Comparison of ENCODE assay signal across 12 mouse cellular contexts in genomic region chr8:9435501-9435900, GRCm38 (mm10).
DNase-seq lines count a peak whose midpoint lies in the region; ATAC-seq and TF ChIP-seq lines count a peak whose summit lies in the region.
"Had no signal": no experiment of that assay in that cellular context is flagged by ENCODE, and none has a peak within 500 bp of the region (broad histone marks: within the 10 kb centered on the region; RNA-seq: fewer than 3 reads in every experiment).

No protein-coding gene starts in this region.

- WGBS in hindbrain, embryonic 11.5 days = 54% methylated on average over 10 of the region's 10 CpGs
- WGBS in hindbrain, embryonic 14.5 days = 50% methylated on average over 10 of the region's 10 CpGs
- WGBS in midbrain, embryonic 10.5 days = 54% methylated on average over 10 of the region's 10 CpGs
- WGBS in midbrain, embryonic 15.5 days = 56% methylated on average over 10 of the region's 10 CpGs
- WGBS in embryonic facial prominence, embryonic 11.5 days = 57% methylated on average over 10 of the region's 10 CpGs
- WGBS in lung, postnatal 0 days = 42% methylated on average over 10 of the region's 10 CpGs

- H3K4me3 ChIP-seq in hindbrain, embryonic 11.5 days (ENCODE audit: low read depth, low read length) = no peak overlapping the region
- H3K4me3 ChIP-seq in hindbrain, embryonic 14.5 days (replicated peaks; ENCODE audit: low read length) = no peak overlapping the region
- H3K4me3 ChIP-seq in midbrain, embryonic 10.5 days = no peak overlapping the region
- no peak overlapping the region for H3K4me3 ChIP-seq in midbrain, embryonic 15.5 days
- H3K4me3 ChIP-seq in embryonic facial prominence, embryonic 11.5 days (ENCODE audit: low read depth, low read length) = no peak overlapping the region
- H3K4me3 ChIP-seq in lung, postnatal 0 days (ENCODE audit: low read depth, low read length) = no peak overlapping the region
- H3K4me3 ChIP-seq in left cerebral cortex, adult 2 months = no peak overlapping the region
- H3K4me3 ChIP-seq: erythroblast, embryonic 14.5 days; neural tube, embryonic 12.5 days had no signal

- no peaks in the 10 kb centered on the region for H3K4me1 ChIP-seq in hindbrain, embryonic 11.5 days (replicated peaks; ENCODE audit: control insufficient read depth, insufficient read depth, low read length)
- H3K4me1 ChIP-seq in hindbrain, embryonic 14.5 days (replicated peaks; ENCODE audit: control insufficient read depth, insufficient read depth, low read length) = no peaks in the 10 kb centered on the region
- H3K4me1 ChIP-seq in midbrain, embryonic 10.5 days = no peaks in the 10 kb centered on the region
- no peaks in the 10 kb centered on the region; the same call in 1 of the 2 replicates for H3K4me1 ChIP-seq in midbrain, embryonic 15.5 days
- H3K4me1 ChIP-seq in embryonic facial prominence, embryonic 11.5 days (ENCODE audit: control insufficient read depth, insufficient read depth, low read length) = no peaks in the 10 kb centered on the region
- no peaks in the 10 kb centered on the region for H3K4me1 ChIP-seq in lung, postnatal 0 days (ENCODE audit: insufficient read depth, low read depth, low read length)
- H3K4me1 ChIP-seq: neural tube, embryonic 12.5 days had no signal

- H3K27me3 ChIP-seq in hindbrain, embryonic 11.5 days (ENCODE audit: control insufficient read depth, insufficient read depth, low read length) = no peaks in the 10 kb centered on the region
- H3K27me3 ChIP-seq in hindbrain, embryonic 14.5 days (ENCODE audit: control insufficient read depth, insufficient read depth, low read length) = no peaks in the 10 kb centered on the region
- no peaks in the 10 kb centered on the region for H3K27me3 ChIP-seq in midbrain, embryonic 10.5 days (ENCODE audit: low read depth, poor library complexity, severe bottlenecking)
- H3K27me3 ChIP-seq in midbrain, embryonic 15.5 days (replicated peaks) = no peaks in the 10 kb centered on the region
- no peaks in the 10 kb centered on the region for H3K27me3 ChIP-seq in embryonic facial prominence, embryonic 11.5 days (ENCODE audit: control insufficient read depth, insufficient read depth, low read length)
- H3K27me3 ChIP-seq in lung, postnatal 0 days (replicated peaks; ENCODE audit: insufficient read depth, low read length) = no peaks in the 10 kb centered on the region
- H3K27me3 ChIP-seq: neural tube, embryonic 12.5 days had no signal

- H3K36me3 ChIP-seq in hindbrain, embryonic 11.5 days (ENCODE audit: control insufficient read depth, insufficient read depth, low read length) = no peaks in the 10 kb centered on the region
- H3K36me3 ChIP-seq in hindbrain, embryonic 14.5 days (replicated peaks; ENCODE audit: control insufficient read depth, insufficient read depth) = no peaks in the 10 kb centered on the region
- no peaks in the 10 kb centered on the region for H3K36me3 ChIP-seq in midbrain, embryonic 10.5 days
- no peaks in the 10 kb centered on the region for H3K36me3 ChIP-seq in midbrain, embryonic 15.5 days (replicated peaks)
- no peaks in the 10 kb centered on the region for H3K36me3 ChIP-seq in embryonic facial prominence, embryonic 11.5 days (replicated peaks; ENCODE audit: control insufficient read depth, insufficient read depth, low read depth, low read length)
- H3K36me3 ChIP-seq in lung, postnatal 0 days (ENCODE audit: insufficient read depth, low read length) = no peaks in the 10 kb centered on the region
- H3K36me3 ChIP-seq: neural tube, embryonic 12.5 days had no signal

- H3K9ac ChIP-seq in hindbrain, embryonic 11.5 days (ENCODE audit: low read depth, low read length) = no peak overlapping the region
- H3K9ac ChIP-seq in hindbrain, embryonic 14.5 days = no peak overlapping the region
- H3K9ac ChIP-seq in midbrain, embryonic 15.5 days = no peak overlapping the region
- no peak overlapping the region for H3K9ac ChIP-seq in embryonic facial prominence, embryonic 11.5 days (replicated peaks; ENCODE audit: low read length)
- H3K9ac ChIP-seq in lung, postnatal 0 days (replicated peaks; ENCODE audit: low read depth) = no peak overlapping the region
- H3K9ac ChIP-seq: neural tube, embryonic 12.5 days had no signal

- no peak overlapping the region for H3K4me2 ChIP-seq in hindbrain, embryonic 11.5 days (replicated peaks; ENCODE audit: low read depth, low read length)
- H3K4me2 ChIP-seq in hindbrain, embryonic 14.5 days (replicated peaks) = no peak overlapping the region
- H3K4me2 ChIP-seq in midbrain, embryonic 15.5 days = no peak overlapping the region
- H3K4me2 ChIP-seq in embryonic facial prominence, embryonic 11.5 days (ENCODE audit: low read depth, low read length) = no peak overlapping the region
- H3K4me2 ChIP-seq in lung, postnatal 0 days (replicated peaks; ENCODE audit: low read depth, low read length) = no peak overlapping the region
- H3K4me2 ChIP-seq: neural tube, embryonic 12.5 days had no signal

- intact Hi-C loops in left cerebral cortex, adult 2 months (cut with DNase I) = no loop called here

- no peaks in the 10 kb centered on the region for H3K9me3 ChIP-seq in hindbrain, embryonic 11.5 days (ENCODE audit: control insufficient read depth, low read length)
- no peaks in the 10 kb centered on the region for H3K9me3 ChIP-seq in hindbrain, embryonic 14.5 days (ENCODE audit: control insufficient read depth, low read length)
- no peaks in the 10 kb centered on the region for H3K9me3 ChIP-seq in midbrain, embryonic 10.5 days (replicated peaks)
- H3K9me3 ChIP-seq in midbrain, embryonic 15.5 days = no peaks in the 10 kb centered on the region
- no peaks in the 10 kb centered on the region for H3K9me3 ChIP-seq in embryonic facial prominence, embryonic 11.5 days (replicated peaks; ENCODE audit: control insufficient read depth, low read length)
- H3K9me3 ChIP-seq in lung, postnatal 0 days (ENCODE audit: low read length) = no peaks in the 10 kb centered on the region
- H3K9me3 ChIP-seq: neural tube, embryonic 12.5 days had no signal

- no peak for ATAC-seq in hindbrain, embryonic 11.5 days (ENCODE audit: low FRiP score)
- ATAC-seq in hindbrain, embryonic 14.5 days (ENCODE audit: low FRiP score) = no peak
- ATAC-seq in midbrain, embryonic 15.5 days (replicated peaks) = no peak
- no peak for ATAC-seq in embryonic facial prominence, embryonic 11.5 days (replicated peaks; ENCODE audit: insufficient number of reproducible peaks, low FRiP score, low TSS enrichment, low read depth)
- ATAC-seq in lung, postnatal 0 days = no peak

- DNase-seq in hindbrain, embryonic 11.5 days (ENCODE audit: low spot score) = peak; percentile 37
- no peak for DNase-seq in hindbrain, embryonic 14.5 days (ENCODE audit: low spot score)
- peak; percentile 17 for DNase-seq in midbrain, embryonic 10.5 days (ENCODE audit: low spot score)
- DNase-seq in cerebellum, adult 8-10 months = peak; percentile 36
- peak; percentile 30 for DNase-seq in embryonic facial prominence, embryonic 11.5 days (ENCODE audit: low spot score)
- DNase-seq in lung, postnatal 0 days (ENCODE audit: low spot score) = no peak
- no peak for DNase-seq in left cerebral cortex, adult 2 months (ENCODE audit: extremely low spot score in 1 of 2, low spot score in 2 of 2)
- DNase-seq: gastrocnemius, postnatal 25 days; lung, adult 2 months had no signal

- TF ChIP-seq CTCF in lung, postnatal 0 days (IDR thresholded peaks at IDR 0.05) = no peak
- no peak for TF ChIP-seq CTCF in left cerebral cortex, adult 2 months (IDR thresholded peaks at IDR 0.05)

- no peak for TF ChIP-seq EP300 in lung, postnatal 0 days (IDR thresholded peaks at IDR 0.05)

- H3K27ac ChIP-seq in hindbrain, embryonic 11.5 days (ENCODE audit: low read depth, low read length) = no peak overlapping the region
- no peak overlapping the region for H3K27ac ChIP-seq in hindbrain, embryonic 14.5 days
- H3K27ac ChIP-seq in midbrain, embryonic 10.5 days (replicated peaks) = no peak overlapping the region
- H3K27ac ChIP-seq in midbrain, embryonic 15.5 days = no peak overlapping the region
- H3K27ac ChIP-seq in embryonic facial prominence, embryonic 11.5 days (replicated peaks; ENCODE audit: low read depth, low read length) = no peak overlapping the region
- no peak overlapping the region for H3K27ac ChIP-seq in lung, postnatal 0 days (ENCODE audit: low read length)
- H3K27ac ChIP-seq in left cerebral cortex, adult 2 months = no peak overlapping the region
- H3K27ac ChIP-seq: neural tube, embryonic 12.5 days had no signal

Comparison
In these comparisons a context has a peak if more than half of its experiments do, and no peak if none do; other contexts are left out.
1. DNase-seq: peak in hindbrain, embryonic 11.5 days (single experiment), midbrain, embryonic 10.5 days (single experiment), cerebellum, adult 8-10 months (single experiment) and embryonic facial prominence, embryonic 11.5 days (single experiment); none in hindbrain, embryonic 14.5 days (single experiment), lung, postnatal 0 days (single experiment) and left cerebral cortex, adult 2 months (0 of 2).